In the genomic region with DNA sequence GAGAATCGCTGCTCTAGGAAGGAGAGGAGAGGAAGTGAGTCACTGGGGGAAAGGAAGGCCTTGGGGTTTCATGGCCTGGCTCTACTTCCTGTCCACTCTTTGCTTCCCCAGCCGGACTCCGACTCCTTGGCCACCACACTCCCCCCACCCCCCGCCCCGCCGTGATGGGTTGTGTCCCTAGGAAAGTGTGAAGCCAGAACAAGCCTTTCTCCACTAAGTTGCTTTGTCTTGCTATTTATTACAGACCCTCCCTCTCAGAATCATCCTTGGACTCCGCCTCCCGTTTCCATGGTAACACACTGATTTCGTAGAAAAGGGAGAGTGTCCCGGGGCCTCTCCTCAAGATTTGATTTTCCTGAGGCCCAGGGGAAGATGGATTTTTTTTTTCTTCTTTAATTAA, we compare ENCODE assay signal across 10 mouse cellular contexts. TPM values are rescaled to one million over a fixed set of nuclear protein-coding genes. Genes with fewer than 3 reads are reported as not detected.
A peak's percentile ranks its signal among the peaks of the same experiment; 100 is the strongest.
DNase-seq lines count a peak whose midpoint lies in the region; ATAC-seq and TF ChIP-seq lines count a peak whose summit lies in the region.
"Had no signal": no experiment of that assay in that cellular context is flagged by ENCODE, and none has a peak within 500 bp of the region (broad histone marks: within the 10 kb centered on the region; RNA-seq: fewer than 3 reads in every experiment).

No protein-coding gene starts in this region.

- no peak for TF ChIP-seq CTCF in gastrocnemius, adult 2 months (IDR thresholded peaks at IDR 0.05)

- no peak overlapping the region for H3K4me3 ChIP-seq in gastrocnemius, adult 2 months

- ATAC-seq in megakaryocyte, adult 5-6 weeks (ENCODE audit: poor library complexity, severe bottlenecking), result peak; percentile 43; the same call in 1 of the 2 replicates

- intact Hi-C loops in gastrocnemius, adult 2 months (cut with DNase I), result no loop called here
- intact Hi-C loops in gastrocnemius, postnatal 36 days (cut with DNase I), result loop anchor here (5.0 kb wide), 1 partner anchor 123 kb away; no protein-coding TSS in a partner anchor

- H3K27ac ChIP-seq in gastrocnemius, adult 2 months, result peak overlapping the region; percentile 38; the same call in 1 of the 2 replicates

- DNase-seq in gastrocnemius, adult 2 months, result no peak
- DNase-seq in gastrocnemius, postnatal 36 days, result no peak
- DNase-seq in R1 (ENCODE audit: low read depth, low spot score), result peak; percentile 87
- peak; percentile 44 for DNase-seq in forelimb bud, embryonic 11.5 days (ENCODE audit: low read depth, low spot score)
- DNase-seq in frontal cortex, adult 2 months (ENCODE audit: extremely low spot score in 1 of 2, low spot score in 1 of 2), result no peak
- DNase-seq in cerebellum, adult 8-10 months, result no peak
- no peak for DNase-seq in spleen, postnatal 36 days (ENCODE audit: low spot score in 2 of 2)

RNA-seq across cellular contexts. Expression of a gene that starts 1.4 kb away (rescaled TPM):
- not detected for total RNA-seq in gastrocnemius, adult 2 months (2021)
- total RNA-seq in gastrocnemius, postnatal 36 days (2021), result not detected
- total RNA-seq in megakaryocyte, adult 5-6 weeks (2015), result not detected in 2 replicates
- not detected in 2 replicates for total RNA-seq in megakaryocyte, adult 5-6 weeks (2017)
- 0.04 TPM in 1 of 2 replicates, not detected in the other for polyA plus RNA-seq in frontal cortex, adult 2 months (2012; rRNA removed)
- total RNA-seq: heart, adult 18-20 months had no signal
- polyA plus RNA-seq: stomach, embryonic 14.5 days had no signal

RNA-seq across cellular contexts. Expression of a gene that starts 4.2 kb away (rescaled TPM):
- 10 to 100 TPM; 19.6 to 24.6 TPM for total RNA-seq in gastrocnemius, adult 2 months (2021)
- 10 to 100 TPM; 22.3 to 23.0 TPM for total RNA-seq in gastrocnemius, postnatal 36 days (2021)
- total RNA-seq in megakaryocyte, adult 5-6 weeks (2015), result 0.11 and 0.30 TPM in 2 replicates
- 0.29 and 0.45 TPM in 2 replicates for total RNA-seq in megakaryocyte, adult 5-6 weeks (2017)
- polyA plus RNA-seq in frontal cortex, adult 2 months (2012; rRNA removed), result 17.8 and 18.7 TPM in 2 replicates

Comparison
In these comparisons a context has a peak if more than half of its experiments do, and no peak if none do; other contexts are left out.
1. DNase-seq: peak in R1 (single experiment) and forelimb bud, embryonic 11.5 days (single experiment); none in gastrocnemius, adult 2 months (single experiment), gastrocnemius, postnatal 36 days (0 of 2), frontal cortex, adult 2 months (0 of 2), cerebellum, adult 8-10 months (single experiment) and spleen, postnatal 36 days (0 of 2).
2. RNA of a gene that starts 4.2 kb away (total RNA-seq): 19.6 to 24.6 TPM in gastrocnemius, adult 2 months and 22.3 to 23.0 TPM in gastrocnemius, postnatal 36 days; 0.11 to 0.45 TPM in megakaryocyte, adult 5-6 weeks; every median in the first group is over 10 times any median in the second.